Mouse (Mus musculus) lung, postnatal 0 days (tissue): ENCODE data around the gene Ehbp1.

Experiments
- CTCF ChIP-seq: IDR thresholded peaks from 2 replicates; pipeline ENCODE4 v1.5.1; 2016; ENCODE audit warnings: antibody characterized with exemption, mild to moderate bottlenecking
- EP300 ChIP-seq: IDR thresholded peaks from 2 replicates; pipeline ENCODE4 v1.6.1; 2016; ENCODE audit warnings: antibody characterized with exemption, mild to moderate bottlenecking, control low read depth

DNA sequence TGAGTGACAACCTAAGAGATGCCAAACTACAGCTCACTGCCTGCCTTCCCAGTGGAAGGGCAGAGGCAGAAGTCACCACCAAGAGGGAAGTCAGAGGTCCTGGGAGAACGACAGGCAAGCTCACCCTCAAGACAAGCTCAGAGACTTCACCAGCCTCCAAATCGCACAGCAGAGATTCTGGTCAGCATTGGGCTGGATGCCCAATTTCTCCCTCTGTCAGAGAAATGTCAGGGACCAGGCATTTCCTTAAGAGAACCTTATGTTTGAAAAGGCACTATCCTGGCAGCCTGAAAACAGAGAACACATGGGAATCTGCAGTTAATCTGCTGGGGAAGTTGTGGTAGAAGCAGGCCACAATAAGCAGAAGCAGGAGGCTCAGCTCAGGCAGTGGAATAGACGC lies 151.5 kb downstream of the Ehbp1 start:
- TF ChIP-seq CTCF = no peak
- TF ChIP-seq EP300 = no peak
